Mouse (Mus musculus): ENCODE results near the gene Nedd8.
A peak's percentile ranks its signal among the peaks of the same experiment; 100 is the strongest.

Nedd8 gene

GRCm38 (mm10) chr14:55671833-55672740 lies at the start of gene Nedd8, which contains the start of gene Gmpr2:
Nedd8 (minus strand) TSS chr14:55672124.
Gmpr2 (plus strand) TSS chr14:55671941.
- DNase-seq (ENCODE audit: inconsistent age in 2 of 2, low spot score in 1 of 2) = peak; percentile 93 to 99

GRCm38 (mm10) chr14:55721076-55721475 lies 49.2 kb upstream of the Nedd8 start:
- DNase-seq (ENCODE audit: inconsistent age in 2 of 2, low spot score in 1 of 2) = peak in 1 of 2 experiments; percentile 39

- no peak for DNase-seq (ENCODE audit: inconsistent age in 2 of 2, low spot score in 1 of 2)
These were observed 48.7 kb upstream of the Nedd8 start for GRCm38 (mm10) chr14:55720666-55721065.

GRCm38 (mm10) chr14:55719737-55720136 lies 47.8 kb upstream of the Nedd8 start:
- DNase-seq (ENCODE audit: inconsistent age in 2 of 2, low spot score in 1 of 2) = no peak

- DNase-seq (ENCODE audit: inconsistent age in 2 of 2, low spot score in 1 of 2) = no peak
These were observed 45.0 kb upstream of the Nedd8 start for GRCm38 (mm10) chr14:55716884-55717283.

GRCm38 (mm10) chr14:55716271-55716670 lies 44.3 kb upstream of the Nedd8 start:
- DNase-seq (ENCODE audit: inconsistent age in 2 of 2, low spot score in 1 of 2) = no peak

GRCm38 (mm10) chr14:55714893-55715292 lies 43.0 kb upstream of the Nedd8 start:
- DNase-seq (ENCODE audit: inconsistent age in 2 of 2, low spot score in 1 of 2) = no peak

GRCm38 (mm10) chr14:55713729-55714122 lies 41.8 kb upstream of the Nedd8 start, which contains the start of gene Tgm1:
Tgm1 (minus strand) TSS chr14:55713926.
- no peak for DNase-seq (ENCODE audit: inconsistent age in 2 of 2, low spot score in 1 of 2)

- peak in 1 of 2 experiments; percentile 56 for DNase-seq (ENCODE audit: inconsistent age in 2 of 2, low spot score in 1 of 2)
These were observed 41.2 kb upstream of the Nedd8 start for GRCm38 (mm10) chr14:55713007-55713728.

- no peak for DNase-seq (ENCODE audit: inconsistent age in 2 of 2, low spot score in 1 of 2)
These were observed 39.9 kb upstream of the Nedd8 start for GRCm38 (mm10) chr14:55711786-55712185.

- DNase-seq (ENCODE audit: inconsistent age in 2 of 2, low spot score in 1 of 2) = no peak
These were observed 37.6 kb upstream of the Nedd8 start for GRCm38 (mm10) chr14:55709509-55709908.

GRCm38 (mm10) chr14:55707397-55707796 lies 35.5 kb upstream of the Nedd8 start:
- DNase-seq (ENCODE audit: inconsistent age in 2 of 2, low spot score in 1 of 2) = no peak

- DNase-seq (ENCODE audit: inconsistent age in 2 of 2, low spot score in 1 of 2) = no peak
These were observed 34.2 kb upstream of the Nedd8 start for GRCm38 (mm10) chr14:55706051-55706600.

GRCm38 (mm10) chr14:55702761-55703160 lies 30.8 kb upstream of the Nedd8 start:
- DNase-seq (ENCODE audit: inconsistent age in 2 of 2, low spot score in 1 of 2) = no peak

- no peak for DNase-seq (ENCODE audit: inconsistent age in 2 of 2, low spot score in 1 of 2)
These were observed 29.2 kb upstream of the Nedd8 start for GRCm38 (mm10) chr14:55701131-55701530.

- no peak for DNase-seq (ENCODE audit: inconsistent age in 2 of 2, low spot score in 1 of 2)
These were observed 25.3 kb upstream of the Nedd8 start for GRCm38 (mm10) chr14:55697226-55697625.

- no peak for DNase-seq (ENCODE audit: inconsistent age in 2 of 2, low spot score in 1 of 2)
These were observed 17.5 kb upstream of the Nedd8 start for GRCm38 (mm10) chr14:55689433-55689832.

- no peak for DNase-seq (ENCODE audit: inconsistent age in 2 of 2, low spot score in 1 of 2)
These were observed 10.2 kb upstream of the Nedd8 start for GRCm38 (mm10) chr14:55682118-55682493.

- DNase-seq (ENCODE audit: inconsistent age in 2 of 2, low spot score in 1 of 2) = peak; percentile 95 to 98
These were observed 9.5 kb upstream of the Nedd8 start, which contains the start of gene Tinf2 for GRCm38 (mm10) chr14:55681160-55682117. Tinf2 (minus strand) TSS chr14:55681820.

- no peak for DNase-seq (ENCODE audit: inconsistent age in 2 of 2, low spot score in 1 of 2)
These were observed 5.7 kb upstream of the Nedd8 start for GRCm38 (mm10) chr14:55677615-55678014.

GRCm38 (mm10) chr14:55672741-55673060 lies 777 bp upstream of the Nedd8 start:
- DNase-seq (ENCODE audit: inconsistent age in 2 of 2, low spot score in 1 of 2) = no peak
